Mouse (Mus musculus): ENCODE results near the gene Plekhg3.

- TF ChIP-seq ZC3H11A (IDR thresholded peaks at IDR 0.05; ENCODE audit: borderline replicate concordance, low read depth, low read length) (no peak), ZNF384 (IDR thresholded peaks at IDR 0.05; ENCODE audit: low read depth, low read length) (no peak), MAFK (IDR thresholded peaks at IDR 0.05; ENCODE audit: insufficient read depth, low read depth, low read length) (no peak)
Observed at GRCm38 (mm10) chr12:76594556-76594955, 63.9 kb downstream of the Plekhg3 start.
